Mouse (Mus musculus): ENCODE data around the gene Cnksr3. TPM values are rescaled to one million over a fixed set of nuclear protein-coding genes. Genes with fewer than 3 reads are reported as not detected.

The Cnksr3 gene
- 1.8 TPM for polyA plus RNA-seq (2017; shearing (Covaris generic))

DNA sequence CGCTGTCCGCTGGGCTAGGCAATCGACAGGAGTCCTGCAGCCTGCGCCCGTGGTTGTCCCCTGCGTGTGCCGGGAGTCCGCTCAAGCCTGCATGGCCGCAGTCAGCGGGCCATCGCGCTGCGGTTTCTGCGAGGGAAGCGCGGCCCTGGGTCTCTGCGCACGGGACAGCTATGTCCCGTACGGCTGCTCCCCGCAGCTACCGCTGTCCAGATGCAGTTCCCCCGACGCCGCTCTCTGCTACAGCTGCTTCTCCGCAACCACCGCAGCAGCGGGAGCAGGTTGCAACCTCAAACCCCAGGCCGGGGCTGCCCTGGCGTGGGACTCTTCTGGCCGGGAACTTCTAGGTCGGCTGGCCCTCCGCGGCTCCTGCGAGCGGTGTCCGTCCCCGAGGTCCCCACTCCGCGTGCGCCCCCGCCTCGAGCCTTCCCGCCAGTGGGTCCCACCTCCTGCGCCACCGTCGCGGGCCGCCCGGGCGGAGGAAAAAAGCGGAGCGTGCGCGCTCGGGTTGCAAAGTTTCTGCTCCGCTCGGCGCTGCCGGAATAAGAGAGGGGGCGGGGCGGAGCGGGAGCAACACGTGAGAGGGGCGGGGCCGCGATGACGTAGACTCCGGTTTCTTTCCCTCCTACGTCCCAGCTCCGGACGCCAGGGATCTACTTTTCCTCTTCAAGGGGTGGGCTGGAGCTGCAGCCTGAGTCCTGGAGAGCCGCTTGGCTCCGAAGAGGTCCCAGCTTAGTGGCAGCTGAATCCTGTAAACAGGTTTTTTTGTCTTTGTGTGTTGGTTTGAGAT is at the start of gene Cnksr3:
TSS of gene Cnksr3 (minus strand) at position 542 of the 787 bp plus-strand sequence.

Other genes with a start within 250 kb of the Cnksr3 start
- gene Ipcef1, start 159.8 kb downstream of the Cnksr3 start, polyA plus RNA-seq (2017; shearing (Covaris generic)), result 50.4 TPM